Mouse (Mus musculus): ENCODE data around the gene Zdhhc12. TPM values are rescaled to one million over a fixed set of nuclear protein-coding genes. Genes with fewer than 3 reads are reported as not detected.
A peak's percentile ranks its signal among the peaks of the same experiment; 100 is the strongest.

The Zdhhc12 gene
- polyA plus RNA-seq, 1 experiment from 2014 or later: 30.9 TPM

DNA sequence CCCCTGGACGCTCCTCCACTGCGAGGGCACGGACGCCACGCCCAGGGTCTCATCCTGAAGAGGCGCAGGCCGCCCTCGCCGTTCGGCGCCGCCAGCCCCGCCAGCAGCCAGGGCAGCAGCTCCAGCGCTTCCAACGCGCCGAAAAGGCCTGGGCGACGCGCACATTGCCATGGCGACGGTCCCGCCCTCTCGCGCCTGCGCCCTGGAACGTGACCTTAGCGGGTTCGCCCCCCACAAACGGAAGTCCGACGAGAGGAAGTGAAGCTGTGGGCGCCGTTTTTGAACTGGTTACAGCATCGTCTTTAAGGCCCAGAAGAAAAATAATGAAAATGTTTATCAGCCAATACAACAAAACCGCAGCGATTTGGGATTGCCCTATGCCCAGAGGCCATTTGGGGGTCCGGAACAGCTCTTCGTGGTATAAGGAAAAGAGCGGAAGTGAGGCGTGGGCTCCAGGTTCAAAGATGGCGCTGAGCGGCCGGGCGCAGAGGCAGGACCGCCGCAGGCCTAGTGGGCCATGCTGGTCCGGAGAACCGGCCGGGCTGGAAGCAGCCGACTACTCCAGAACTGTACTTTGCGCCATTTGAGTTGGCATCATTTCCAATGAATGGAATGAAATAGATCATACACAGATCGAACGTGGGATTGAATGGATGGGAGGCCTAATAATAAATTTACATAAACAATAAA lies 44.6 kb downstream of the Zdhhc12 start, which contains the start of gene Wdr34:
TSS of gene Wdr34 (minus strand) at position 183 of the 690 bp plus-strand sequence.
- no peaks in the 10 kb centered on the region for H3K4me1 ChIP-seq (ENCODE audit: control insufficient read depth, insufficient read depth, low read length)
- H3K36me3 ChIP-seq (replicated peaks; ENCODE audit: control insufficient read depth, insufficient read depth, low read depth, low read length): no peaks in the 10 kb centered on the region
- WGBS: under 1% methylated on average over 54 of the region's 54 CpGs
- no peaks in the 10 kb centered on the region for H3K27me3 ChIP-seq (ENCODE audit: control insufficient read depth, insufficient read depth, low read length)
- peak within 1 kb of the TSS; percentile 83 for H3K27ac ChIP-seq (replicated peaks; ENCODE audit: low read depth, low read length)
- peak within 1 kb of the TSS; percentile 70 for H3K4me2 ChIP-seq (ENCODE audit: low read depth, low read length)
- peak; percentile 98 for DNase-seq (ENCODE audit: low spot score)
- peak within 1 kb of the TSS; percentile 82 for H3K9ac ChIP-seq (replicated peaks; ENCODE audit: low read length)
- peak within 1 kb of the TSS; percentile 68 for H3K4me3 ChIP-seq (ENCODE audit: low read depth, low read length)
- ATAC-seq (replicated peaks; ENCODE audit: insufficient number of reproducible peaks, low FRiP score, low TSS enrichment, low read depth): peak; percentile 87
- no peaks in the 10 kb centered on the region for H3K9me3 ChIP-seq (replicated peaks; ENCODE audit: control insufficient read depth, low read length)

DNA sequence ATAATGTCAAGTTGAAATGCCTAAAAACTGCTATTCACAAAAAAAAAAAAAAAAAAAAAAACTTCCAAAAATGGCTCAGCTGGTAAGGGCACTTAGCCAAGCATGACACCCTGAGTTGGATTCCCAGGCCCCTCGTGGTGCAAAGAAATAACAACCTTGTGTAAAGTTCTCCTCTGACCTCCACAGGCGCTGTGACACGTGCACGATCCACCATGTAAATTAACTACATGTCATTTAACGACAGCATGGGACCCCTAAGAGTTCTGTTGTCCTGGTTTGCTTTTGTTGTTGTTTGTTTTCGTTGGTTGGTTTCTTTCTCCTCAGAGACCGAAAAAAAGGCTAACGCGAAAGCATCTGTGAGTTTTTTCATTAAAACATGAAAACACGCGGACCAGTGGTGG lies 45.3 kb downstream of the Zdhhc12 start:
- ATAC-seq (replicated peaks; ENCODE audit: insufficient number of reproducible peaks, low FRiP score, low TSS enrichment, low read depth) (no peak), DNase-seq (ENCODE audit: low spot score) (no peak)
- H3K9me3 ChIP-seq (replicated peaks; ENCODE audit: control insufficient read depth, low read length): no peaks in the 10 kb centered on the region
- H3K27me3 ChIP-seq (ENCODE audit: control insufficient read depth, insufficient read depth, low read length): no peaks in the 10 kb centered on the region
- H3K27ac ChIP-seq (replicated peaks; ENCODE audit: low read depth, low read length): no peak overlapping the region
- 64% methylated on average over 11 of the region's 11 CpGs for WGBS
- no peaks in the 10 kb centered on the region for H3K4me1 ChIP-seq (ENCODE audit: control insufficient read depth, insufficient read depth, low read length)
- no peaks in the 10 kb centered on the region for H3K36me3 ChIP-seq (replicated peaks; ENCODE audit: control insufficient read depth, insufficient read depth, low read depth, low read length)
- H3K4me2 ChIP-seq (ENCODE audit: low read depth, low read length): peak overlapping the region; percentile 70
- H3K9ac ChIP-seq (replicated peaks; ENCODE audit: low read length): peak overlapping the region; percentile 82
- peak overlapping the region; percentile 68 for H3K4me3 ChIP-seq (ENCODE audit: low read depth, low read length)

DNA sequence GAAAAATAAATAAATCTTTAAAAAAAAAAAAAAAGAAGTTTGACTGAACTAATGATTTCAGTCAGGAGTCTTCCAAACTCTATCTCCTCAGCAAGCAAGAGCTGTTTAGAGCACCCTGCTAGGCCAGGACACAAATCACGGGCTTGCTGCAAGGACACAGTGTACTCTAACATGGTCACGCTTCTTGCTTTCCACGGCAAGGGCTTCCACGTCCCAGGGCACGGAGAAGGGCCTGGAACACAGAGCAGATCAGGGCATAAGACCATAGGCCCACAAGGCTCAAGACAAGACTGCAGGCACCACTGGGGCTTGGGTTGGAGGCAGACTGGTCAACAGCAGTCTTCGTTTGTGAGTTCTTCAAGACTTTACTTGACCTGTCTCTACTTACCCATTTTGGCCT lies 46.3 kb downstream of the Zdhhc12 start:
- Histone ChIP-seq H3K36me3 (replicated peaks; ENCODE audit: control insufficient read depth, insufficient read depth, low read depth, low read length) (no peaks in the 10 kb centered on the region), H3K27ac (replicated peaks; ENCODE audit: low read depth, low read length) (no peak overlapping the region), H3K4me3 (ENCODE audit: low read depth, low read length) (no peak overlapping the region), H3K4me2 (ENCODE audit: low read depth, low read length) (no peak overlapping the region), H3K4me1 (ENCODE audit: control insufficient read depth, insufficient read depth, low read length) (no peaks in the 10 kb centered on the region), H3K27me3 (ENCODE audit: control insufficient read depth, insufficient read depth, low read length) (no peaks in the 10 kb centered on the region), H3K9me3 (replicated peaks; ENCODE audit: control insufficient read depth, low read length) (no peaks in the 10 kb centered on the region), H3K9ac (replicated peaks; ENCODE audit: low read length) (no peak overlapping the region)
- WGBS: 96% methylated on average over 6 of the region's 6 CpGs
- DNase-seq (ENCODE audit: low spot score) (no peak), ATAC-seq (replicated peaks; ENCODE audit: insufficient number of reproducible peaks, low FRiP score, low TSS enrichment, low read depth) (no peak)

GRCm38 (mm10) chr2:30044550-30044949 lies 48.9 kb downstream of the Zdhhc12 start:
- ATAC-seq (replicated peaks; ENCODE audit: insufficient number of reproducible peaks, low FRiP score, low TSS enrichment, low read depth) (no peak), DNase-seq (ENCODE audit: low spot score) (no peak)
- Histone ChIP-seq H3K4me2 (ENCODE audit: low read depth, low read length) (no peak overlapping the region), H3K27me3 (ENCODE audit: control insufficient read depth, insufficient read depth, low read length) (no peaks in the 10 kb centered on the region), H3K9ac (replicated peaks; ENCODE audit: low read length) (no peak overlapping the region), H3K4me3 (ENCODE audit: low read depth, low read length) (no peak overlapping the region), H3K4me1 (ENCODE audit: control insufficient read depth, insufficient read depth, low read length) (no peaks in the 10 kb centered on the region), H3K27ac (replicated peaks; ENCODE audit: low read depth, low read length) (no peak overlapping the region), H3K36me3 (replicated peaks; ENCODE audit: control insufficient read depth, insufficient read depth, low read depth, low read length) (no peaks in the 10 kb centered on the region), H3K9me3 (replicated peaks; ENCODE audit: control insufficient read depth, low read length) (no peaks in the 10 kb centered on the region)
- WGBS: 81% methylated on average over 5 of the region's 5 CpGs

DNA sequence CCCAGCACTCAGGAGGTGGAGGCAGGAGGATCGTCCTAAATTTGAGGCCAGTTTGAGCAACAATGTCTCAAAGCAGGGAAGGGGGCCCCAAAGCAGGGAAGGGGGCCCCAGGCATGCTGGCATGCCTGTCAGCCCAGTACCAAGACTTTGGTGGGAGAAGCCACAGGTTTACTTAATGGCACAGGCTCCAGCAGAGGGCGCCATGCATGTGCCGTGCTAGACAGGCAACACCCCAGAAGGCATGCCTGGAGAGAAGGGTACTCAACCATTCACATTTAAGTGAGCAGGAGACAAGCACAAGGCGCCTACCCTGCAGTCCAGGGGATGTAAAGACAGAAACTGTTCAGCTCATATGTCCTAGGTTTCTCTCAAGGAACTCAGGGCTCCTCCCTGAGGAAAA lies 51.0 kb downstream of the Zdhhc12 start:
- Histone ChIP-seq H3K27me3 (ENCODE audit: control insufficient read depth, insufficient read depth, low read length) (no peaks in the 10 kb centered on the region), H3K4me3 (ENCODE audit: low read depth, low read length) (no peak overlapping the region), H3K36me3 (replicated peaks; ENCODE audit: control insufficient read depth, insufficient read depth, low read depth, low read length) (no peaks in the 10 kb centered on the region), H3K9ac (replicated peaks; ENCODE audit: low read length) (no peak overlapping the region), H3K4me1 (ENCODE audit: control insufficient read depth, insufficient read depth, low read length) (no peaks in the 10 kb centered on the region), H3K27ac (replicated peaks; ENCODE audit: low read depth, low read length) (no peak overlapping the region), H3K4me2 (ENCODE audit: low read depth, low read length) (no peak overlapping the region), H3K9me3 (replicated peaks; ENCODE audit: control insufficient read depth, low read length) (no peaks in the 10 kb centered on the region)
- 2% methylated on average over 4 of the region's 4 CpGs for WGBS
- DNase-seq (ENCODE audit: low spot score) (peak; percentile 87), ATAC-seq (replicated peaks; ENCODE audit: insufficient number of reproducible peaks, low FRiP score, low TSS enrichment, low read depth) (no peak)

Other genes starting within 250 kb of the Zdhhc12 start
- 6.1 and 7.5 TPM in 2 replicates for gene Cercam, start 224.5 kb downstream of the Zdhhc12 start, polyA plus RNA-seq (2014; fragmentation: Nextera tagmentation; extraction: Ambion mirVana)
- 66.4 and 69.8 TPM in 2 replicates for gene Odf2, start 204.4 kb downstream of the Zdhhc12 start, polyA plus RNA-seq (2014; fragmentation: Nextera tagmentation; extraction: Ambion mirVana)
- 56.8 and 57.7 TPM in 2 replicates for gene Gle1, start 158.2 kb downstream of the Zdhhc12 start, polyA plus RNA-seq (2014; fragmentation: Nextera tagmentation; extraction: Ambion mirVana)
- 104 and 108 TPM in 2 replicates for gene Sptan1, start 128.1 kb downstream of the Zdhhc12 start, polyA plus RNA-seq (2014; fragmentation: Nextera tagmentation; extraction: Ambion mirVana)
- 29.7 and 29.8 TPM in 2 replicates for gene Wdr34, start 44.8 kb downstream of the Zdhhc12 start, polyA plus RNA-seq (2014; fragmentation: Nextera tagmentation; extraction: Ambion mirVana)
- 705 and 768 TPM in 2 replicates for gene Set, start 36.3 kb downstream of the Zdhhc12 start, polyA plus RNA-seq (2014; fragmentation: Nextera tagmentation; extraction: Ambion mirVana)
- 7.8 and 8.8 TPM in 2 replicates for gene Pkn3, start 16.0 kb downstream of the Zdhhc12 start, polyA plus RNA-seq (2014; fragmentation: Nextera tagmentation; extraction: Ambion mirVana)
- 5.2 and 5.3 TPM in 2 replicates for gene Zer1, start 30.9 kb upstream of the Zdhhc12 start, polyA plus RNA-seq (2014; fragmentation: Nextera tagmentation; extraction: Ambion mirVana)
- gene Tbc1d13, start 40.1 kb upstream of the Zdhhc12 start, polyA plus RNA-seq (2014; fragmentation: Nextera tagmentation; extraction: Ambion mirVana): 11.0 and 14.1 TPM in 2 replicates
- gene Endog, start 77.8 kb upstream of the Zdhhc12 start, polyA plus RNA-seq (2014; fragmentation: Nextera tagmentation; extraction: Ambion mirVana): 14.4 and 16.9 TPM in 2 replicates
- gene Spout1, start 84.8 kb upstream of the Zdhhc12 start, polyA plus RNA-seq (2014; fragmentation: Nextera tagmentation; extraction: Ambion mirVana): 75.4 and 82.5 TPM in 2 replicates
- 6.7 and 8.1 TPM in 2 replicates for gene Kyat1, start 112.2 kb upstream of the Zdhhc12 start, polyA plus RNA-seq (2014; fragmentation: Nextera tagmentation; extraction: Ambion mirVana)
- 50.3 and 50.5 TPM in 2 replicates for gene Lrrc8a, start 144.1 kb upstream of the Zdhhc12 start, polyA plus RNA-seq (2014; fragmentation: Nextera tagmentation; extraction: Ambion mirVana)
- 0.13 TPM in 1 of 2 replicates, not detected in the other for gene Gm28035, start 146.9 kb upstream of the Zdhhc12 start, polyA plus RNA-seq (2014; fragmentation: Nextera tagmentation; extraction: Ambion mirVana)
- 2.3 and 4.5 TPM in 2 replicates for gene Phyhd1, start 172.6 kb upstream of the Zdhhc12 start, polyA plus RNA-seq (2014; fragmentation: Nextera tagmentation; extraction: Ambion mirVana)
- gene Gm28038, start 187.4 kb upstream of the Zdhhc12 start, polyA plus RNA-seq (2014; fragmentation: Nextera tagmentation; extraction: Ambion mirVana): not detected in 2 replicates
- 21.5 and 26.5 TPM in 2 replicates for gene Dolk, start 192.7 kb upstream of the Zdhhc12 start, polyA plus RNA-seq (2014; fragmentation: Nextera tagmentation; extraction: Ambion mirVana)
- 54.0 and 58.9 TPM in 2 replicates for gene Nup188, start 192.7 kb upstream of the Zdhhc12 start, polyA plus RNA-seq (2014; fragmentation: Nextera tagmentation; extraction: Ambion mirVana)